ENCODE assay signal across 8 mouse cellular contexts in the genomic region with DNA sequence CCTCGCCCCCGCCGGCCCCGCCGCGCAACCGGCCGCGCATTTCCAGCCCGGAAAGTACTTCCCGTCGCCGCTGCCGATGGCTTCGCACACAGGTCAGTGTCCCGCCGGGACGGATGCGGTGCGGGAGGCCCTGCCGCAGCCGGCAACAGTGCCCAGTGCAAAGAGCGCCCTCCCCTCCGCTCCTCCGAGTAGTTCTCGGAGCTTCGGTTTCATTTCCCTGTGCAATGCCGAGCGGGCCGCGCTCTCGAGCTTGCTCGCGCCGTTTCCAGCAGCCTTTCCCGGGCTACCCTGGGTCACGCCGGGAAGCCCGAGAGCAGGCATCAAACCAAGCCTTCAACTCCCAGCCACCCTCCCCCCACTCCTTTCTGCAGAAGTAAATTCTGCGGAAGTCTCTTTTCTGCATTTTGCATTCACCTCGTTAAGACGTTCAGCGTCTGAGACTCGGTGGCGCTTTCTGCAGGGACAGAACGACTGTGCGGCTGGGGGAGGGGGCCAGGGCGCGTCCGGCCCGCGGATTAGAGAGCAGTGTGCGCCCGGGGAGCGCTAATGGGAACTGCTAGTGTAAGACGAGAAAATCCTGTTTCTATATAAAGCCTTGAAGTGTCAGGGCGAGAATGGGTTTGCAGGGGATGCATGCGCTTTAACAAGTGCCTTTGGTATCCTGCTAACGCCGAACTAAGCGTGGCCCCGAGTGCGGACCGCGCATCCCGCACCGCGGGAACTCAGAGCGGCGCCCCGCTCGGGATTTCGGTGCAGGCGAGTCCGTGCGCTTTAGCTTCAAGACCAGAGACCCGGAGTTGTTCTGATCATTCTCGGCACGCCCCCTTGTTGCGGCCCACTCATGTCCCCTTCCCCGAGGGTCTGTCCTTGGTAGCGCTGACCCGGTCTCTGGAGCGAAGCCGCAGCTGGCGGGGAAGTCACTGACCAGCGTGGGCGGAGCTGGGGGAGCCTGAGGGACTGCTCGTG. TPM values are rescaled to one million over a fixed set of nuclear protein-coding genes. Genes with fewer than 3 reads are reported as not detected.
DNase-seq lines count a peak whose midpoint lies in the region; ATAC-seq and TF ChIP-seq lines count a peak whose summit lies in the region.

No protein-coding gene starts in this region.

- H3K9me3 ChIP-seq in lung, embryonic 16.5 days (ENCODE audit: control insufficient read depth, low read length): no peaks in the 10 kb centered on the region

- peak; percentile 52 for DNase-seq in right cerebral cortex, postnatal 14 days
- DNase-seq in right cerebral cortex, postnatal 36 days (ENCODE audit: low spot score in 2 of 2): no peak
- DNase-seq in cerebellum, postnatal 10 days: peak; percentile 65 to 75
- peak; percentile 81 to 84 for DNase-seq in heart, adult 2 months
- peak; percentile 76 for DNase-seq in kidney, adult 2 months
- peak; percentile 74 for DNase-seq in retina, embryonic 14.5 days (ENCODE audit: low spot score)
- DNase-seq in left cerebral cortex, adult 9 months (ENCODE audit: low spot score in 2 of 2): no peak

- peak; percentile 56; the same call in 1 of the 2 replicates for TF ChIP-seq POLR2A in heart, adult 2 months (IDR thresholded peaks at IDR 0.05; ENCODE audit: insufficient read depth, low read depth, low read length)
- no peak for TF ChIP-seq POLR2A in kidney, adult 2 months (IDR thresholded peaks at IDR 0.05; ENCODE audit: low read depth, low read length)

- H3K4me1 ChIP-seq in heart, adult 2 months (ENCODE audit: control insufficient read depth, insufficient read depth, low read length): peaks cover 17% of the 10 kb centered on the region
- H3K4me1 ChIP-seq in kidney, adult 2 months (ENCODE audit: control insufficient read depth, insufficient read depth, low read length): peaks cover 22% of the 10 kb centered on the region
- H3K4me1 ChIP-seq in lung, embryonic 16.5 days (replicated peaks; ENCODE audit: control insufficient read depth, insufficient read depth, low read length): peaks cover 41% of the 10 kb centered on the region

- no peak for TF ChIP-seq EP300 in heart, adult 2 months (IDR thresholded peaks at IDR 0.05; ENCODE audit: insufficient read depth, low read depth, low read length)

- H3K79me2 ChIP-seq in heart, adult 2 months (replicated peaks; ENCODE audit: control insufficient read depth, insufficient read depth, low read length): no peaks in the 10 kb centered on the region; the same call in 1 of the 2 replicates

- intact Hi-C loops in heart, adult 2 months (cut with DNase I): loop anchor here (1.0 to 2.0 kb wide), 3 partner anchors 25 to 69 kb away; no protein-coding TSS in a partner anchor

- no peak for TF ChIP-seq CTCF in heart, adult 2 months (IDR thresholded peaks at IDR 0.05)
- TF ChIP-seq CTCF in kidney, adult 2 months (conservative IDR thresholded peaks at IDR 0.05; ENCODE audit: insufficient read depth, insufficient read length, low read depth, low read length): no peak

- H3K4me2 ChIP-seq in lung, embryonic 16.5 days (ENCODE audit: low read depth, low read length): peak overlapping the region; percentile 97

- H3K36me3 ChIP-seq in heart, adult 2 months (ENCODE audit: control insufficient read depth, insufficient read depth, low read length): peaks cover 6% of the 10 kb centered on the region; the same call in 1 of the 2 replicates
- no peaks in the 10 kb centered on the region for H3K36me3 ChIP-seq in kidney, adult 2 months (ENCODE audit: control insufficient read depth, insufficient read depth, low read length)
- no peaks in the 10 kb centered on the region for H3K36me3 ChIP-seq in lung, embryonic 16.5 days (ENCODE audit: control insufficient read depth, insufficient read depth, low read length)

- peak overlapping the region; percentile 75 for H3K4me3 ChIP-seq in heart, adult 2 months
- peak overlapping the region; percentile 76 for H3K4me3 ChIP-seq in kidney, adult 2 months (ENCODE audit: insufficient read depth, low read depth, low read length)
- peak overlapping the region; percentile 75 for H3K4me3 ChIP-seq in lung, embryonic 16.5 days (ENCODE audit: low read length)

- no peaks in the 10 kb centered on the region for H3K27me3 ChIP-seq in heart, adult 2 months (ENCODE audit: control insufficient read depth, insufficient read depth, low read length)
- H3K27me3 ChIP-seq in kidney, adult 2 months (replicated peaks; ENCODE audit: control insufficient read depth, insufficient read depth, low read length): no peaks in the 10 kb centered on the region
- H3K27me3 ChIP-seq in lung, embryonic 16.5 days (ENCODE audit: control insufficient read depth, insufficient read depth, low read depth, low read length): no peaks in the 10 kb centered on the region

- WGBS in heart, adult 2 months: 1% methylated on average over 88 of the region's 89 CpGs
- under 1% methylated on average over 89 of the region's 89 CpGs for WGBS in kidney, adult 2 months
- WGBS in lung, embryonic 16.5 days: under 1% methylated on average over 89 of the region's 89 CpGs

- peak overlapping the region; percentile 93 for H3K27ac ChIP-seq in heart, adult 2 months
- H3K27ac ChIP-seq in kidney, adult 2 months (ENCODE audit: insufficient read depth, low read depth, low read length): peak overlapping the region; percentile 78
- H3K27ac ChIP-seq in lung, embryonic 16.5 days (ENCODE audit: low read length): peak overlapping the region; percentile 81

- H3K9ac ChIP-seq in heart, adult 2 months (ENCODE audit: low read depth, low read length): peak overlapping the region; percentile 99
- peak overlapping the region; percentile 91 for H3K9ac ChIP-seq in lung, embryonic 16.5 days (ENCODE audit: low read length)

- no peak for ATAC-seq in lung, embryonic 16.5 days (ENCODE audit: low read depth)

RNA-seq across cellular contexts. Expression of a gene that starts 4.7 kb away (rescaled TPM):
- 1 to 10 TPM; 5.4 to 9.7 TPM for total RNA-seq in heart, adult 2 months (2021)
- polyA plus RNA-seq in heart, adult 2 months (2012; rRNA removed): 5.9 and 6.4 TPM in 2 replicates
- polyA plus RNA-seq in kidney, adult 2 months (2012; rRNA removed): 8.0 and 9.2 TPM in 2 replicates
- polyA plus RNA-seq in lung, embryonic 16.5 days (2015; fragmentation: Nextera tagmentation; extraction: Ambion mirVana): 7.0 and 7.5 TPM in 2 replicates

Comparison
In these comparisons a context has a peak if more than half of its experiments do, and no peak if none do; other contexts are left out.
1. DNase-seq: peak in right cerebral cortex, postnatal 14 days (single experiment), cerebellum, postnatal 10 days (2 of 2), heart, adult 2 months (2 of 2), kidney, adult 2 months (single experiment) and retina, embryonic 14.5 days (single experiment); none in right cerebral cortex, postnatal 36 days (0 of 2) and left cerebral cortex, adult 9 months (0 of 2).
2. Peak in every context shown above with its lines, with median percentiles within 50 percentile points of each other: H3K27ac ChIP-seq and H3K4me3 ChIP-seq.